Mouse (Mus musculus) monocyte, adult 5-6 weeks (primary cell): ENCODE results near the gene Myo3b. TPM values are rescaled to one million over a fixed set of nuclear protein-coding genes. Genes with fewer than 3 reads are reported as not detected.
"Not testable (repeated sequence)": the region's sequence is repeated elsewhere in the genome, so short reads cannot be mapped to it uniquely, and the experiment has no call there.

Experiments
- ATAC-seq: fragments of 153-309, 156-312 bp; replicated peaks from 2 replicates; pipeline ENCODE4 v1.8.0; 2017; ENCODE audit warnings: mild to moderate bottlenecking; ENCODE audit not compliant: low TSS enrichment, insufficient number of reproducible peaks, severe bottlenecking, poor library complexity, low FRiP score
- total RNA-seq: library from RNA; stranded (forward); fragments of 200-1000, 200-491, 200-594 nt; gene quantifications from 3 replicates; pipeline ENCODE4 v1.2.3, GENCODE M21; 2017

Myo3b gene
- total RNA-seq, 1 experiment from 2014 or later, result 0.10 TPM

DNA sequence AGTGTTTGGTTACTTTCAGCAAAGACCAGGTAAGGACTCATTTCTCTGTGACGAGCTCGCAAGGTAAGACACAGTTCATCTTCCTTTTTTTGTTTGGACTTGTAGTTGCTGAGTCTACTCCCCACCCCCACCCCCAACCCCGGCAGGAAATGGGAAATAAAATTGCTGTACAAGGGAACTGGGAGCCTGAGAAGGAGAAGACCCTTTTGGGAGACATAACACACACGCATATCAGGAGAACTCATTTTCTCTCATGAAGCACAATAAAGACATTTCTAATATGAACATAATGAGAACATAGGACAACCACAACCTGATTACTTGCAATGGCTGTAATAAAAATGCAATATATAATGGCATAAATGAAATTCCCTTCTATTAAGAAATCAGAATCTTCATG, 195.5 kb downstream of the Myo3b start:
- not testable (repeated sequence) for ATAC-seq

DNA sequence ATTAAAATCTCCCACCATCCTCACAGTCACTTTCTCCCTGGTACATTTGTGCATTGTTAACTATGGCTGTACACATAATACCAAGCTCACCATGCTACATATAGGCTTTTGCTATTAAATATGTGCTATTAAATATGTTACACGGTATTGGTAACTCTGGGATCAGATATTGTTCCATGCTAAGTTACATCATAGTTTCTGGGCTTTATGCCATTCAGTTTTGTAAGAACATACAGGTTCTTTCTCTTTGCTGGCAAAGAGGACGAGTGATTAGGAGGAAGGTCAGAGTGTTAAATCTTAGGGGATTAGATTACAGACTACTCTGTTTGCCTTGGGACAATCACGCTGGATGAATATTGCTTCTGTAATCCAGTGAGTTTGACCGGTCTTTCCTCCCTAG, 207.1 kb downstream of the Myo3b start:
- no peak for ATAC-seq

DNA sequence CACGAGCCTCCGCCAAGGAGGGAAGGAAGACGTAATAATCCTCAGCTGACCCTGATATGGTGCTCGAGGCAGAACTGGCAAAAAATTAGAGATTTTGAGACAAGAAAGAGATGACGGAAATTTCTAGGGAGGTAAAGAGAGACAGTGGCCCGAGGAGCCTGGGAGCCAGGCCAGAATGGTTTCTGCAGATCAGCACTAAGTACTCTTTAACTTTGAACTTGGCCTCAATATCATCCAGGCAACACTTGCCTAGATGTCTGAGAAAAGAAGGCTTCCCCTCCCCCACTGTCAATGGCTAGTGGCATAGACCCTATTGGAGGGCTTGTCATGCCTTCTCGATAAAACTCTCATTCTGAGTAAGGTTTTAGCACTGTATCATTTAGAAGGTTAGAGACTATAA, 209.7 kb downstream of the Myo3b start:
- no peak for ATAC-seq

DNA sequence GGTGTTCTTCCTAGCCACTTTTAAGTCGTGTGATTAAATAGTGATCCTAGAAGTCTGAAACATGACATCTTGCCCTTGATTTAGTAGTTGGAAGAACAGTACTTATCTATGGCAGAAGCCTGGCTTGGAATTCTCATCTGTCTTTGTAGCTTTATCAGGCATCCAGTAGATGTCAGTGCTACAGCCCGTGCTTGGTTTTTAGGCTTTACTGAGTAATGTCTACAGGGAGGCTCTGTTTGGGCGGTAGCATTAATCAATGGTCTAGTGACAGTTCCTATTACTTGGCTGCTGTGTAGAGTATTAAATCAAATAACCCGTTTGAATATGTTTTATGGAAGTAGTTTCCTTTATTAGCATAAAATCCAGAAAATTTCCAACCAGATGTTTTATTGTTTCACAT, 210.9 kb downstream of the Myo3b start:
- no peak for ATAC-seq

DNA sequence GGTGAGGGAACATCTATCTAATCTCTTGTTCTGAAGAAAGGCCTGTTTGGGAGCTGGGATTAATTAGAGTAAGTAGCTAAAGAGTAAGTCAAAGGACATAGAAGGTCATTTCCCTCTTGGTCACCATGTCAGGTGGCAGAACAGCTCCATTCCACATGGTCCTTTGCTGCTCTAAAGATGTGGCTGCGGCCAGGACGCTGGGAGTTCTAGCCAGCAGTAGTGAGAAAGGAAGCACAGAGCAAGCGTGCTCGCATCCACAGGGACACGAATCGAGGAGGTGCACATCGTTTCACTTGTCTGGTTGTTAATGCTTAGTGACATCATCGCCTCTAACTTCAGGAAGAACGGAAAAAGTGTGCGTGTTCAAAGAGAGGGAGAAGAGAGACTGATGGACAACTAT, 212.3 kb downstream of the Myo3b start:
- ATAC-seq, result no peak

DNA sequence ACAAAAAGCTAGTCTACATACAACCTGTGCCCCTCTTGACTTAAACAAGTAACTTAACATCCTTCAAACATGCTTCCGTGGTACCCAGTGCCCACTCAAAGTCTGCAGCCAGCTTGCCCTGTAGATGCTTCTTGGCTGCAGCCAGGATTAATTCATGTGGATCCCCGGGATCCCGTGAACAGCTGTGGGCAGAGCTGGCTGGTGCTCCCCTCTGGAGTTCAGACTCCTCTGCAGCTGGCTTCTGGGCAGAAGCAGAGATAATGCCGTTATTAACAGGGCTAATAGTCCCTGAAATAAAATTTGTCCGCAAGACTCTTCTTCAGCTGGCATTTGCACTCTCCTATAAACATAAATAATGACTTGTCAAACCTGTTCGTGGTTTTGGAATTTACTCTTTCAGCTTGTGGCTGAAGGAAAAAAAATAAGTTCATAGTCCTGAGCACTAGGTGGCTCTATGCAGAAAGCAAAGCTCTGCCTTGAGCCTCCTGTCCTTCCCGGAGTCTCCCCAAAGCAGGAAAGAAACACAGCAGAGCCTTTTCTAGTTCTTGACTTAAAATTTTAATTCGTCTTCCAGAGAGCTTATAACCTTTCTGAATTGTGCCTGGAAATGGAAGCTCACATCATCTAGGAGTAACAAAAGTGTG, 220.6 kb downstream of the Myo3b start:
- ATAC-seq, result no peak

DNA sequence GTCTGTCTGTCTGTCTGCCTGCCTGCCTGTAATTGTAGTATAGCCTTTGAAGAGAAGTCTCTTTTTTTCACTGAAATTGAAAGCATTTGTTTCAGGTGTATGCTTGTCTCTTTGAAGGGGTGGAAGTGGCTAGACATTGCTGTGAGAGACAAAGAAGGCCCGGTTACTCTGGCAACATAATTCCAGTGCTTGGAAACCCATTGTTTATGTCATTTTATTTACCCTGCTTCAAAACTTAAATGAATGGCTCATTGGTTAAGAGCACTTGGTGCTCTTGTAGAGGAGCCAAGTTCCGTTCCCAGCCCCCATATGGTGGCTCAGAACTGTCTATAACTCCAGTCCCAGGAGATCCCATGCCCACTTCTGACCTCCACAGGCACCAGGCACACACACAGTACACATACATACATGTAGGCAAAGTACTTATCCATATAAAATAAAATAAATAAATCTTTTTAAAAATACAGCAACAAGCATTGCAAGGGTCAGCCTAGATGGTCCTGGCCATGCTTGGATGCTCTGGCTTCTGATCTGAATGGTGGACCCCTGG, 221.8 kb downstream of the Myo3b start:
- ATAC-seq, result no peak

DNA sequence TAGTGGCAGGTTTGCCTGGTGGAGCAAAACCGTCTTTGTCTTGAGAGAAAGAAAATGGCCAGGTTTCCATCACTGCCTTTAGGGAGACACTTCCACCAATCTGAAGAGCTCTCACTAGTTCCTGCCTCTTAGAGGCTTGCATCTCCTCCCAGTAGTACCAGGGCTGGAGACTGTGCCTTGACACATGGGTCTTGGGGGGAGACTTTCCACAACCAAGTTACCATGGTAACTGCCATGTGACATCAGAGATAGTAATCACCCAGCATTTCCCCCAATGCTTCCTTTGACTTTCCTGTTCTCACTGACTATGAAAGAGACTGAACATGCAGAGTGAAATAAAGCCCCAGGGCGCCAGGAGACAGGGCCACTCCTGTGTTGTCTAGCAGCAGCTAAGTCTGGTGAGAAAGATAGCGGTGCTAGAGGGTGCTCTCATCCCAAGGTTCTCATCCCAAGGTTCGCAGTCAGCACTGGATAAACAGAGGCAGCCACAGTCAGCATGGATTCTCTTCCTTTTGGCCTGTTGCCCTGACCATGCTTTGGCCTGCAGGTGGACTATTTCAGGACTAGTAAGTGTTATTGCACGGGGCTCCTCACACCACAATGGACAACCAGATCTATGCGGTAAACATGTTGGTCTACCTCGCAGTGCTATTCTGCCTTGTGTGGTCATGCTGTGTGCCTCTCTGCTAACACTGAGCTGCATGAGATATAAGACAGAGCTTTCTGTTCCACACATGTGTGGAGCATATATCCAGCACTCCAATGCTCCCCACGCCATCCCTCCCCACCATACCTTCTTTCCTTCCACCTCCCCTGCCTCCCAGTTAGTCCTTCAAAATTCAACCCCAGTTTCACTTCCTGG, 223.0 kb downstream of the Myo3b start:
- ATAC-seq, result no peak

DNA sequence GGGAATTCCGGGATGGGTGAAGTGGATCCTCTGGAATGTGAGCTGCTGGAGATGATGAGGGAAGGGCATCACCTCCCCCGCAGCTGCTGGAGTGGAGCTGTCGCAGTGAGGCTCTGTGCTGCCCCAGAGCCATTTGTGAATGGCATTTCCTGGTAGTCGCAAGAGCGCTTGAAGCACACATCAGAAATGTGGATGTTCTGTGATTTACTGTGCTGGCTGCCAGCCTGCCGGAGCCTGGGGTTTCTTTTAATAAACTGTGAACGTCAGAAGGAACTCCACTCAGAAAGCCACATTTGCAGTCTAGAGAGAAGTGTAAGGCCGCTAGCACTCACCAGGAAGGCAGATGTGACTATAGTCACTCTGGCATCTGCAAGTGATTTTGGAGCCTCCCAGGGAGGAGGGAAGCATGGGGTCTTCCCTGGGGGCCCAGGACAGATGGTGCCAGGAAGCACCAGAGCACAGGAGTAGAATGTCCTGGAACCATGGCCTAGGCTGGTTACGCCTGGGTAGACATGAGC, 223.7 kb downstream of the Myo3b start:
- ATAC-seq, result no peak

DNA sequence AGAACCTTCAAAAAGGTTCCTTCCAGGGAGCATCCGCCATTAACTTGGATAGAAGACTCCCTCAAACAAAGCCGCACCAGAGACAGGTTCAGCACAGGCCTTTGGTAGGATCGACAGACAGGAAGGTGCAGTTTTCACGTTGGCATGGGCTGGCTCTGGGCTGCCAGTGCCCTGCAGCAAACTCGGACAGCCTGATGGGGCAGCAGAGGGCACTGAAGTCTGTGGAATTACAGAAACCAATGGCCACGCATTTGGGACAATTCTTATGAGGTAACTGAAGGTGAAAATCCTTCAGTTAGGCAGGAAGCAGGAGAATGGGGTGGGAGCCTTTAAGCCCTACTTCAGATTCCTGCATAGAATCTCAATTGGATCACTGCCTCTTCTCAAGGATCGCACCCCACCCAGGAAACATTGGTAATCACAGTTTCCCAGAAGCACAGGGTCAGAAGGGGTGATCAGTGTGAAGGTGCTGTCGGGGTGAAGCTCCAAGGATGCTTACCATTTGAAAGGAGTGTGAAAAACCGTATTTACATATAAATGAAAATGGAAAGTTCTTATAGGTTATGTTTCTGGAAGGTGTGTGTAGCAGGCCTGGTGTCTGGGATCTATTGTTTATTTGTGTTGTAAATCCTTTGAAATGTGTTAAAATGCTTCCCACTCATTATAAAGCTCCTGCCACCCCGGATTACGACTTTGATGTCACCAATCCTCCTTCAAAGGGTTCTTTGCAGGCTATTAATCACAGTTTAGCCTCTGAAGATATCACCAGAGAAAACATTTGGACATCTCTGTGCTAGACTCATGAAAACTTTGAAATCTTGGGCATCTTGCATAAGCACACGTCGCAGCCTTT, 239.7 kb downstream of the Myo3b start:
- ATAC-seq, result no peak

DNA sequence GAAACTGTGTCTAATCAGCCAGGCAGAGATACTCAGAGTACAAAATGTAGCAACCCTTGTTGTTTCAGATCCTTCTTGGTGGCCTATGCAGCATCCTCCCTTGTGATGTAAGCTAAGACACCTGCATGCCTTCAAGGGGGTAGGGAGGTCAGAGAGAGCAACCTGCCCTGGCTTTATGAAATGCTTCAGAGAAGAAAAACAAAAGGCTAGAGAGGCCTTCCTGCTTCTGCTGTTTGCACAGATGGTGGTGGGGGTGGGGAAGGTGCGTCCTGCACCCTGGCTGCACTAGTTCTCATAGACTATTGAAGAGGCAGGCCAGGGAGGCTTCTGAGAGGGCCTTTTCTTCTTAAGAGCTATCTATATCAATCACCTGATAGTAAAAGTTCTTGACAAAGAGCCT, 245.2 kb downstream of the Myo3b start:
- no peak for ATAC-seq

DNA sequence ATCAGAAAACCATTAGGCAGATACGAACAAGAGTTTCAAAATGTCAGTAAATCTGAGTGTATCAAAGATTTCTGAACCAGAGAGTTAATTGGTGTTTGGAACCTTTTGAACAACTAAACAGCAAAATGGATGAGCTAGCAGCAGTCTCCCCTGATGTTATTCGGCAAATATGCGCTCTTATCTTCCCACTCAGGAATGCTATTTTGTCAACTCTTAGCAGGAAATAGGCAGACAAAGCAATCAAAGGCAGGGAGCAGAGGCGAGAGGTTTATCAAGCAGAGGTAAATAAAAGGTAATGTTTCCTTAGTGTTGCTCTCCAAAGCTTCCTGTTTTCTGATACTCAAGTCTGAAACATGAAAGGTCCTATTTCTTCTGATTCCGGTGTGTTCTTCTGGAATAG, 252.1 kb downstream of the Myo3b start:
- no peak for ATAC-seq

DNA sequence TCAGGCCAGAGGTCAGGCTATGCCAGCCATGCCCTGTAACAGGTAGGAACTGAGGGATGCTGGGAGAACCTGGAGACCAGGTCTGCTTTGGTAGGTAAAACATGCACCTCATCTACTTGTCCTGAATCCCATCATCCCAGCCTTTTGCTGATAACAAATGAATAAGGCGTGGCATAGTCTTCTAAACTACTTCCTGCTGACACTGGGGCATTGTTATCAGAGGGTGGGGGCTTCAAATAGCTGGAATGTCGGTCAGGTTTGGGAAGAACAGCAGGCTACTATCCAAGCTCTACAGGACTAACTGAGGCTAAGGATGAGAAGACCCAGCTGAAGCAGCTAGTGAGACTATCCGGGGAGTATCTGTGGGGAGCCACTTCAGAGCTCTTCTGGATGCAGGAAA, 253.8 kb downstream of the Myo3b start:
- ATAC-seq, result no peak

DNA sequence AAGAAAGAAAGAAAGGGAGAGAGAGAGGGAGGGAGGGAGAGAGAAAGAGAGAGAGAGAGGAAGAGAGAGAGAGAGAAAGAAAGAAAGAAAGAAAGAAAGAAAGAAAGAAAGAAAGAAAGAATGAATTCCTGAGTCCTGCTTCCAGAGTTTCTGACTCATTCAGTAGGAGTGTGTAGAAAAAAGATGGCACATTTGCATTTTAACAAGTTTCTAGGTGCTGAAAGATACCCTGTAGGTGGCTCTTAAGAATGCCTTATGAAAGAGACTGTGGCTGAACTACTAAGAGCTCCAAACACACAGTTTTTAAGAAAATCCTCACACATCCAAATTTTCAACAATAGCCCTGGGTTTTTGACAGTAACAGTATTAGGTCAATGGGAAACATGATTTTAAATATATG, 264.0 kb downstream of the Myo3b start:
- ATAC-seq, result no peak

DNA sequence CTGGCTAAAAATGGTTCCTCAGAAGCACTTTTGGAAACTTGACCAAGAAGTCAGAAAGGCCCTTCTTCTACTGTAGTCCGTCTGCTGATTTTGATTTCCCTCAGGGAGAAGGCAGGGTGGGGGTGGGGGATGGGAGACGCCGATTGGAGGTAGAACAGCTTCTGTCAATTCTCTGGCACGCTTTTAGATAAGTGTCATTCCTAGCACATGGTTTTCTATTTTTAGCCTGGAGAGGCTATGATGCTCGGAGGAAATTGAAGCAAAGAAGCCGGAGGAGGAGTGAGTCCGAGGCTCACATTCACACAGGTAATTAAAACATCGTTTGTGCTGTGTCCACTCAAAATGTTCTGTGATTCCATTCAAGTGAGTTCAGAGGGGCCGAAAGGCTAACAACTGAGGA, 276.2 kb downstream of the Myo3b start:
- ATAC-seq, result no peak

DNA sequence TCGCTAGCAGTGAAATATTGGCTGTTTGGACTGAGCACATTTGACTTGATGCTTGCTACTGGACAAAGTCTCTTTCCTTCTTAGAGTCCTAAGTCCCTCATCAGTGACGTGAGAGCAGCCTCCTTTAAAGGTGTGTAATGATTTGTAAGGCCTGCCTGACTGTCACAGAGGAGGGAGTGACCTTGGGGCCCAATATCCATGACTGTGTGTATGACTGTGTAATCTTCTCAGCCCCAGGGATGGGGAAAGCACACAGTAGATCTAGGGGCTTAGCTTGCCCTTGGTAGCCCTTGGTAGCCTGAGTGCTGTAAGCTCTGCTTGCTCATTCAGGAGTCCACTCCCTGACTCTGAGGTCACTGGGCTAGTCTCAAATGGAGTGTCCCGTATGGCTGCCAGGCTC, 276.8 kb downstream of the Myo3b start:
- ATAC-seq, result no peak

DNA sequence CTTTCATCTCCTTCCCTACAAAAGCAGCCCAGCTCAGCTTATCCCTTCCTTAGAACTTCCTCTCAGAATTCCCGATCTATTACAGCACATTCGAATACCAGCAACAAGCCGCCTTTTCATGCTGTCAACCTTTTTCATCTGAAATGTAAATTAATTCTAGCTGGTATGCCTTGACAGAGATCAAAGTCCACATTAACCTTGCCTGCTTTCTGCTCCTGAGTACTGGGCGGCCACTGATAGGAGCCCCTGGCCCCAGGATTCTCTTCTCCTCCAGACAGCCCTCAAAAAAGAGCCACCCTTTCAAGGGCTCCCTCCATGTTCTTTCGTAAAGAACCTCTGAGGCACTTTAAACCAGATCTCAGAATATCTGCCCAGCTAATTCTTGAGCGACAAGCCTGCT, 278.9 kb downstream of the Myo3b start:
- ATAC-seq, result no peak

DNA sequence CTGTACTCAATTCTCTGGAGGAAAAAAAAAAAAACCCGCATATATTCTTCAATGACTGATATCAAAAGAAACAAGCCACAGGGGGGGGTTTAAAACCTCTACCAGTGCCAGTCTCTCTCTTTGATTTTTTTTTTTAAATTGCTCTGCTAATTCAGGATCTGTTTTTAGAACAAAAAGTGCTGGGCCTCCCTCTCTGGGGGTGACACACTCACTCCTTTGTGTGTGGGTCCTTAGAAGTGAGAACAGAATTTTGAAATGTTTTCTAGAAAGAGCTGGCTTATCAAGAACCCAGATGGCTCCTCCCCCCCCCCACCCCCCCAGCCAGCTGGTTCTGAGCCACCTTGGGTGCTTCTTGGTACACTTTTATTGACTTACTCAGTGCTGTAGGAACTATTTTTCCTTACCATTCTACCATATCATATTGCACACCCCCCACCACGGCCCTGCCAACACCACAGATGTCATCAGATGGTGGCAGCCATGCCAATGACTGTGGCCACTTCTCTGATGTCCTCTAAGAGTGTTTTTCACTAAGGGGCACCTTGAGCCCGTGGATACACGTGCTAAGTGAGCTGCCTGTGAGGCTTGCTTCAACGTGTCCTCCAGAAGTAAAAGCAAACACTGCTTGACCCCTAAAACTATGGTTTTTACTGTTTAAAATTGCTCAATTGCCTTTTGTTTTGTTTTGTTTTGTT, 280.1 kb downstream of the Myo3b start:
- ATAC-seq, result no peak

DNA sequence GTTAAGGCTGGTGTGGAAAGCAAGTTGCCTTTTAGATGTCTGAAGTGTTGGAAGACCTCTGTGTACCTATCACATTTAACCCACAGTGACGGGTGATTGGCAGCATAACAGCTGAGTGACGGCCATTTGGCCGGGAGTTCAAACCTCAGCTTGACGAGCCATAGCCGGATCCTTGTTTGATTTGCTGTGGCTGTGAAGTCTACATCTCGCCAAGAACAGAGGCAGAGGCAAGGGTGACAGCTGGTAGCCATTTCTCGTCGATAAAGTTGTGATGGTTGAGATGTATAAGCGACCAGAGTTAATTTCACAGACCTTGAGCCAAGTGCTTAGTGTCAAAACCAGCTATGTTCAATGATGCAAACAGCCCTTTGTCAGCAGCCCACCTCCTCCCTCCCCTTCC, 283.8 kb downstream of the Myo3b start:
- no peak for ATAC-seq
